Mouse (Mus musculus) intestine, embryonic 14.5 days (tissue): ENCODE data around the gene Necab2. TPM values are rescaled to one million over a fixed set of nuclear protein-coding genes. Genes with fewer than 3 reads are reported as not detected.
A peak's percentile ranks its signal among the peaks of the same experiment; 100 is the strongest.

ENCODE experiments used
- ATAC-seq: fragments of 200-750 bp; cut with Nextera tagmentation; replicated peaks from 2 replicates; pipeline ENCODE4 v1.8.0; 2017; ENCODE audit warnings: low read depth, moderate number of reproducible peaks, moderate TSS enrichment, moderate library complexity; ENCODE audit not compliant: low FRiP score, low TSS enrichment
- DNase-seq: peaks from one replicate; pipeline ENCODE4 v3.0.0-alpha.2; 2018; ENCODE audit warnings: low spot score
- H3K27ac ChIP-seq: fragments of 300-500 bp; sonication (generic); 2 replicates; pipeline ENCODE4 v1.5.1; 2014; ENCODE audit warnings: low read depth, mild to moderate bottlenecking, control low read depth
- H3K27me3 ChIP-seq: fragments of 300-500 bp; sonication (generic); replicated peaks from 2 replicates; pipeline ENCODE4 v1.6.1; 2014; ENCODE audit warnings: low read length, control low read depth; ENCODE audit not compliant: control insufficient read depth, insufficient read depth
- H3K36me3 ChIP-seq: fragments of 300-500 bp; sonication (generic); 2 replicates; pipeline ENCODE4 v1.6.1; 2014; ENCODE audit warnings: low read length, control low read depth; ENCODE audit not compliant: control insufficient read depth, insufficient read depth
- H3K4me1 ChIP-seq: fragments of 300-500 bp; sonication (generic); replicated peaks from 2 replicates; pipeline ENCODE4 v1.6.1; 2014; ENCODE audit warnings: low read length, control low read depth, mixed read lengths; ENCODE audit not compliant: control insufficient read depth, insufficient read depth
- H3K4me2 ChIP-seq: fragments of 300-500 bp; sonication (generic); 2 replicates; pipeline ENCODE4 v1.6.1; 2014; ENCODE audit warnings: low read length
- H3K4me3 ChIP-seq: fragments of 300-500 bp; sonication (generic); 2 replicates; pipeline ENCODE4 v1.5.1; 2014; ENCODE audit warnings: low read depth, low read length, control low read depth, mixed read lengths
- H3K9ac ChIP-seq: fragments of 300-500 bp; sonication (generic); 2 replicates; pipeline ENCODE4 v1.6.1; 2014; ENCODE audit warnings: mild to moderate bottlenecking, low read length
- H3K9me3 ChIP-seq: fragments of 300-500 bp; sonication (generic); 2 replicates; pipeline ENCODE4 v1.6.1; 2016; ENCODE audit warnings: low read length, control low read depth; ENCODE audit not compliant: control insufficient read depth
- WGBS: fragments of 180-500 bp; shearing (Covaris S2); extraction: QIAGEN DNeasy Blood & Tissue Kit; methylation state at CpG from one replicate; pipeline ENCODE4 v1.1.7; 2014; 5-methylcytosine and 5-hydroxymethylcytosine counted together
- polyA plus RNA-seq: library from polyadenylated mRNA; unstranded; fragments of >200 nt; fragmentation: Nextera tagmentation; extraction: Ambion mirVana; gene quantifications from 2 replicates; pipeline ENCODE4 v1.2.1, GENCODE M21; 2014

Gene Necab2
- polyA plus RNA-seq, 1 experiment from 2014 or later = 2.4 TPM

GRCm38 (mm10) chr8:119430690-119431089, 15.8 kb upstream of the Necab2 start:
- DNase-seq = no peak
- Histone ChIP-seq H3K4me2 (no peak overlapping the region), H3K4me1 (0 out of 2 replicates have a peak, but pooled peaks cover 3% of the 10 kb centered on the region), H3K4me3 (no peak overlapping the region), H3K27me3 (no peaks in the 10 kb centered on the region), H3K9me3 (no peaks in the 10 kb centered on the region), H3K27ac (no peak overlapping the region), H3K9ac (no peak overlapping the region), H3K36me3 (no peaks in the 10 kb centered on the region)
- 89% methylated on average over 7 of the region's 7 CpGs for WGBS
- ATAC-seq = no peak

- H3K9me3 ChIP-seq = no peaks in the 10 kb centered on the region
- no peak overlapping the region for H3K27ac ChIP-seq
- H3K27me3 ChIP-seq = no peaks in the 10 kb centered on the region
- peaks cover 9% of the 10 kb centered on the region; the same call in 1 of the 2 replicates for H3K4me1 ChIP-seq
- WGBS = 56% methylated on average over 3 of the region's 3 CpGs
- no peak for DNase-seq
- no peak overlapping the region for H3K4me3 ChIP-seq
- no peak overlapping the region for H3K4me2 ChIP-seq
- no peak for ATAC-seq
- no peak overlapping the region for H3K9ac ChIP-seq
- no peaks in the 10 kb centered on the region for H3K36me3 ChIP-seq
These were observed 14.1 kb upstream of the Necab2 start for GRCm38 (mm10) chr8:119432372-119432771.

- no peaks in the 10 kb centered on the region for H3K27me3 ChIP-seq
- peaks cover 12% of the 10 kb centered on the region; the same call in 1 of the 2 replicates for H3K4me1 ChIP-seq
- no peak within 1 kb of the TSS for H3K4me3 ChIP-seq
- H3K4me2 ChIP-seq = no peak within 1 kb of the TSS
- 88% methylated on average over 13 of the region's 13 CpGs for WGBS
- H3K9ac ChIP-seq = no peak within 1 kb of the TSS
- H3K36me3 ChIP-seq = no peaks in the 10 kb centered on the region
- no peak within 1 kb of the TSS for H3K27ac ChIP-seq
- H3K9me3 ChIP-seq = no peaks in the 10 kb centered on the region
- DNase-seq = no peak
- ATAC-seq = no peak
These were observed 12.8 kb upstream of the Necab2 start, which contains the start of gene Osgin1 for GRCm38 (mm10) chr8:119433582-119434174. Gene Osgin1 (plus strand): TSS chr8:119434124.

- no peaks in the 10 kb centered on the region for H3K27me3 ChIP-seq
- no peaks in the 10 kb centered on the region for H3K9me3 ChIP-seq
- WGBS = 63% methylated on average over 6 of the region's 6 CpGs
- peaks cover 15% of the 10 kb centered on the region; the same call in 1 of the 2 replicates for H3K4me1 ChIP-seq
- no peak overlapping the region for H3K4me2 ChIP-seq
- H3K4me3 ChIP-seq = no peak overlapping the region
- ATAC-seq = no peak
- no peaks in the 10 kb centered on the region for H3K36me3 ChIP-seq
- H3K27ac ChIP-seq = no peak overlapping the region
- no peak for DNase-seq
- no peak overlapping the region for H3K9ac ChIP-seq
These were observed 11.9 kb upstream of the Necab2 start for GRCm38 (mm10) chr8:119434569-119434968.

GRCm38 (mm10) chr8:119435527-119435926, 11.0 kb upstream of the Necab2 start:
- Histone ChIP-seq H3K9ac (no peak overlapping the region), H3K4me2 (no peak overlapping the region), H3K27ac (no peak overlapping the region), H3K36me3 (no peaks in the 10 kb centered on the region), H3K27me3 (no peaks in the 10 kb centered on the region), H3K4me1 (peaks cover 15% of the 10 kb centered on the region), H3K4me3 (no peak overlapping the region), H3K9me3 (no peaks in the 10 kb centered on the region)
- no peak for DNase-seq
- 84% methylated on average over 7 of the region's 7 CpGs for WGBS
- ATAC-seq = no peak

GRCm38 (mm10) chr8:119436331-119436730, 10.2 kb upstream of the Necab2 start:
- Histone ChIP-seq H3K4me3 (no peak overlapping the region), H3K4me1 (peaks cover 20% of the 10 kb centered on the region), H3K9me3 (no peaks in the 10 kb centered on the region), H3K9ac (no peak overlapping the region), H3K27ac (no peak overlapping the region), H3K27me3 (no peaks in the 10 kb centered on the region), H3K36me3 (no peaks in the 10 kb centered on the region), H3K4me2 (no peak overlapping the region)
- DNase-seq (no peak), ATAC-seq (no peak)
- WGBS = 86% methylated on average over 10 of the region's 10 CpGs

GRCm38 (mm10) chr8:119436933-119437332, 9.6 kb upstream of the Necab2 start:
- no peaks in the 10 kb centered on the region for H3K9me3 ChIP-seq
- ATAC-seq = peak; percentile 44; the same call in 1 of the 2 replicates
- H3K4me2 ChIP-seq = 0 out of 2 replicates have a peak overlapping the region, but pooled peaks have one; percentile 7
- no peaks in the 10 kb centered on the region for H3K27me3 ChIP-seq
- no peak for DNase-seq
- no peak overlapping the region for H3K27ac ChIP-seq
- WGBS = 13% methylated on average over 9 of the region's 9 CpGs
- H3K36me3 ChIP-seq = no peaks in the 10 kb centered on the region
- no peak overlapping the region for H3K9ac ChIP-seq
- peaks cover 20% of the 10 kb centered on the region for H3K4me1 ChIP-seq
- no peak overlapping the region for H3K4me3 ChIP-seq

GRCm38 (mm10) chr8:119437506-119437905, 9.0 kb upstream of the Necab2 start:
- H3K27ac ChIP-seq = no peak overlapping the region
- DNase-seq = no peak
- no peak overlapping the region for H3K4me2 ChIP-seq
- no peak for ATAC-seq
- H3K36me3 ChIP-seq = no peaks in the 10 kb centered on the region
- H3K27me3 ChIP-seq = no peaks in the 10 kb centered on the region
- no peak overlapping the region for H3K4me3 ChIP-seq
- 70% methylated on average over 11 of the region's 11 CpGs for WGBS
- H3K4me1 ChIP-seq = peaks cover 20% of the 10 kb centered on the region
- H3K9ac ChIP-seq = no peak overlapping the region
- H3K9me3 ChIP-seq = no peaks in the 10 kb centered on the region

GRCm38 (mm10) chr8:119438876-119439275, 7.6 kb upstream of the Necab2 start:
- WGBS = 71% methylated on average over 6 of the region's 6 CpGs
- no peak overlapping the region for H3K9ac ChIP-seq

More at GRCm38 (mm10) chr8:119438876-119439275, 7.6 kb upstream of the Necab2 start:
- H3K27me3 ChIP-seq = no peaks in the 10 kb centered on the region
- no peak for DNase-seq
- H3K4me3 ChIP-seq = no peak overlapping the region
- no peak overlapping the region for H3K4me2 ChIP-seq
- no peak for ATAC-seq
- peaks cover 20% of the 10 kb centered on the region for H3K4me1 ChIP-seq
- H3K36me3 ChIP-seq = no peaks in the 10 kb centered on the region
- H3K9me3 ChIP-seq = no peaks in the 10 kb centered on the region
- H3K27ac ChIP-seq = no peak overlapping the region
